Mouse (Mus musculus) adipocyte (in vitro differentiated cells): ENCODE results near the gene Nfia.
A peak's percentile ranks its signal among the peaks of the same experiment; 100 is the strongest.

Source experiments
- DNase-seq: peaks from one replicate; pipeline ENCODE4 v3.0.0-alpha.2; 2016; ENCODE audit warnings: low spot score

The Nfia gene

DNA sequence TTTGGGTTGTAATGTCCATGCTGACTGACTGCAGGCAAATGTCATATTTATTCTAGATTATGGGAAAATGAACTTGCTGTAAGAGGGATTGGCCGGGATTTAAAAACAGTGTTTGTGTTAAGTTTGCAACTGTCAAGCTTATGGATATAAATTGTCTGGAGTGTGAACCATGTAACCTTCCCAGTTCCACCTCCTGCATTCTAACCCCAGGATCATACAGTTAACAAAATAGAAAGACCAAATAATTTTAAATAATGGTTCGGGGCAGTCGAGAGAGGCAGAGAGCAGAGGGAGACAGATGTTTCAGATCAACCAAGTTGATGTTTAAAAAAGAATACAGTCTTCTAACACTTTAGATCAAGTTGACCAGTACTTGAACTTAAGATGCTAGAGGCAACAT lies 290.7 kb downstream of the Nfia start:
- DNase-seq: no peak

DNA sequence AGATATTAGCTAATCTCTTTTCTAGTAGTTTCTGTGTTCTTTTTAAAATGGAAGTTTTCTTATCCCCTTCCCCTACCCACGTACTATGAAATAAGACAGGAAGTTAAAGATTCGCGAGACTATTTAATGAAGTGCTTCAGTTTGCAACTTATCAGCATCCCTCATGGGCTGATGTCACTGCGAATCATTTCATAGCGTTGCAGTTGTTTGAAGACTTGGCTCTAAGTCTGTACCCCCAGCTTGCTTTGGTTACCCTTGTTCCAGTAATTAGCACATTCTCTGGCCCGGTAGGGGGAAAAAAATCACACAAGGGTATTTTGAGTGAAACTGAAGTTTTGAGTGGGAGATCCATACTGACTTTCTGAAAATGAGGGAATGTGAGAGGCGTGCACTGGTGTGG lies 303.6 kb downstream of the Nfia start:
- no peak for DNase-seq

- no peak for DNase-seq
Observed at GRCm38 (mm10) chr4:98076624-98077023, 304.1 kb downstream of the Nfia start.

DNA sequence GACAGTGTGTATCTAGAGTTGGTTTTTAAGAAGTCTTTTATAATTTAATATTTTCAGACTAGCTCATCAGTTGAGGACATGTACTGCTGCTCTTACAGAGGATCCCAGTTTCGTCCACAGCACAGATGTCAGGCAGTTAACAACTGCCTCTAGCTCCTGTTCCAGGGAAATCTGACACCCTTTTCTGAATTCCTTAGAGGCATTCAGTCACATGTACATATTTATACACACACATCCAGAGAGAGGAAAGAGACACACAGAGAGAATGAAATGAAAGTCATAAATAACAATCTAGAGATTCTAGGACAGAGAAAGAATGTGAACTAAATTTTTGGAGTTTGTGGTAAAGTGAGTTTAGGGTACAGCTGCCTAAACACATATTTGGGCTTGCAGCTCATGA lies 308.1 kb downstream of the Nfia start:
- DNase-seq: no peak

DNA sequence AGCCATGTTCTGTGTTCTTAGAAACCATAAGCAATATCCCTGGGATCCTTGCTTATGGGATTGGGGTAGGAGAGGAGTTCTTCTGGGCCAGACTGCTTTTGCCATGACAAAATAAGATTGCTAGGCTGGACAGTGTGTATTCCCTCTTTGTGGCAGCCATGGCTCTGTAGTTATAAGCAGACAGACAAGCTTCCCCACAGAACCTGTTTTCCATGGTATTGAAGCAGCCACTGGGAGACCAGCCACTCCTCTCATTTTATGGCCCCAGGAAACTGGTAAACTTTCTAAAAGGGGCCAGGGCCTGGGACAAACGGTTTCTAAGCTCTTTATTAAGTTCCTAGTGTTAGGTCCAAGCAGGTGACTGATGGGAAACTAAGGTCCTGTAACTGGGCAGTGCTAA lies 309.4 kb downstream of the Nfia start:
- DNase-seq: no peak

GRCm38 (mm10) chr4:98082512-98082911 lies 310.0 kb downstream of the Nfia start:
- DNase-seq: no peak

DNA sequence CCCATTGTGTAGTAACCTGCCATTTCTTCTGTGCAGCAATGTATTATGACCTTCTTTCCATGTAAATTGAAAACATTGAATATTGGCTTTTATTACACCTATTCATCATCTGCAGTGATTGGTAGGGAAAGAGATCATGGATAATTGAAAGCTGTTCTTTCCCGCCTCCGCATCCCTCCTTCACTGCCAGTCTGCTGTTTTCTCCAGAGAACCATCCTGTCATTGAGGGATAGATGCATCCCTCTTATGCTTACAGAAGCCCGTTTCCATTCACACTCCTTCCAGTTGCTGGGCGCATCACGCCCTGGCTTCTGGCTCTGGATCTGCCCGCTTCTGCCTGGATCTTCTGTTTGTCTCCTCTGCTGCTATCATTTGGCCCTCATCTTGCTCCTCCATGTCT lies 312.5 kb downstream of the Nfia start:
- DNase-seq: no peak

DNA sequence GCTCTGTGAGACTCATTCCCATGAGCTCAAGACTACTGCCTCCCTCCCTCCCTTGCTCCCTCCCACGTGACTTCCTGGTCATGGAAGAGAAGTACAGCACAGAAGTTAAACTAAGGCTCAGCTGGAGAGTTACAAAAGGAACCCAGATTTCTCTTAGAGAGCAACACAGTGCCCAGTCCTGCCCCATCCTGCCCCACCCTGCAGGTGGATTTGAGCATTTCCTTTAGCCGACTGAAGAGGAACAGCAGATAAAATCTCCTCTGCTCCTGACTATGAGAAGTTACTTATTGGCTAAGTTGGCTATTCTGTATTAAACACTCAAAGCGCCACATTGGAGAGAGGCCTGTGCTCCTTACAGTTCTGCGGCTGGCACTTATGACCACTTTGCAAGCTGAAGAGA lies 314.4 kb downstream of the Nfia start:
- DNase-seq: no peak

GRCm38 (mm10) chr4:98089985-98090384 lies 317.5 kb downstream of the Nfia start:
- DNase-seq: no peak

DNA sequence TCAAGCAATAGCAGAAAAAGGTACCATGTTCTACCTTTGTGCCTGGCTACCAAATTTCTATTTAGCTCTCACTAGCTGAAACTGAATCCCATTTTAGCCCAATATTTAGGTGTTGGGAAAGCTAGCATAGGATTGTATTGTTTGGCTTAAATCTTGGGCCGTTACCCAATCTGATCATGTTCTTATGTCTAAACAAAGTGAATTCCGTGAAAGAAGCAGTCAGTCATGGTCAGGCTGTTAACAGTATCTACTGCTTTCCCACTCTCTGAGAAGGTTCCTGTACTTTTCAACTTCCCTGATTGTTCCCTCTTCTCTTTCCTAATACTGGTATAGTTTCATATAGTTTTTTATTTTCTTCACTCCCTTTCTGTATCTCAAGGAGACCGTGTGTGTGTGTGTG lies 318.1 kb downstream of the Nfia start:
- DNase-seq: peak; percentile 56

DNA sequence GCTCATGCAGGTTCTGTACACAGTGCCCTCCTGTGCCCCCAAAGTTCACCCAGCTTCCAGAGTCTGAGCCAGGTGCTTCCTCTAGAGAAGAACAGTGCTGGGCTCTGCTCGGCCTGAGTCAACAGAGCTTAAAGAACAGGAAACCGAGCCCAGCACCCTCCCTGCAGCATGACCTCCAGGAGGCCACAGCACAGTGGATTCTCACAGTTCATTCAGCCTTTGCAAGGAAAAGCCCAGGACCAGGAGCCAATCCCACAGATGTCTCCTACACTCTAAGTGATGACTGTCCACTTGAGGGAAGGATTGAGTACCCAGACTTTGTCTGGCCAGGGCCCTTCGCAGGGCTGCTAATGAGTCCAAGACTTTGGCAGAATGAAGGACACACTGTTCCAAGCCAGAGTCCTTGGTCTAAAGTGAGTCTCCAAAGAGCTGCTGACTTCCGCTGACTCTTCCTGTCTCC lies 318.9 kb downstream of the Nfia start:
- DNase-seq: peak; percentile 52

DNA sequence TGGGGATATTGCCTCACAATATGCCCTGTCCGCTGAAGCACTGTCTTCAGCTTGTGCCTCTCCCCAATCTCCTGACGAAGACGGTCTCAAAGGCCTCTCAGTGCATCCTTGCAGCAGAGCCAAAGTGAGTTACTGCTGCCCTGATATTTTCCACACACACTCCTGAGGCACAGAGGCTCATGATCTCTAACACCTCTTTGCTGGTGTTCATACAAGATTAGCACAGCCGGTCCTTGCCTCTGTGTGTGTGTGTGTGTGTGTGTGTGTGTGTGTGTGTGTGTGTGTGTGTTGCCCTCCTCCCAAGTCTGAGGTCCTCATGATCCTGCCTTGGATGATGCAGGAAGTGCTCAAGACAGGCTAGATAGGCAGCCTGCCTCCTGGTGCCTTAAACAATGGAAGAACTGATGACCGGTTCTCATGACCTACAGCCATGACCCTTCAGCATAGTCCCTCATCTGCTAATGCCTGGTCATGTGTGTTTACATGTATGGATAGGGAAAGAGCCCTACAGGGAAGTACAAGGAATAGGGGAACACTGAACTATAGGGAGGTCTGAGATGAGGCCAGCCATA lies 319.5 kb downstream of the Nfia start:
- no peak for DNase-seq

- DNase-seq: no peak
Observed at GRCm38 (mm10) chr4:98094112-98094805, 321.7 kb downstream of the Nfia start.

DNA sequence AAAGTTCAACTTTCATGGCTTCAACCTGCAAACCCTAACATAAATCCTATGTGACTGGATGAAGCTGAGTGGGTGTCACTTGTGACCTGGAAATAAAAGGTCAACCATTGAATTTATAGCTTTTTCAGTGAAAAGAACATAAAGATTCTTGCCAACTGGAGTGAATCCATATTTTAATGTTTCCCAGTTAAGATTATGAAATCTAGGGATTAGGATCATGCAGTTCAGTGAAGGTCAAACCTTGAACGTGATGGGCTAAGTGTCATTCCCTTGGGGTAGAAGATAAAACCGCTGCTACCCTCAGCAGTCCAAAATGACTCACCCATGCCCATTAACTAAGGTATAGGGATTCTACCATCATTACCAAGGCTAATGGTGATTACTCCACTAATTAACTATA lies 322.5 kb downstream of the Nfia start:
- DNase-seq: peak; percentile 54

- DNase-seq: peak; percentile 43
Observed at GRCm38 (mm10) chr4:98097013-98097566, 324.6 kb downstream of the Nfia start.

DNA sequence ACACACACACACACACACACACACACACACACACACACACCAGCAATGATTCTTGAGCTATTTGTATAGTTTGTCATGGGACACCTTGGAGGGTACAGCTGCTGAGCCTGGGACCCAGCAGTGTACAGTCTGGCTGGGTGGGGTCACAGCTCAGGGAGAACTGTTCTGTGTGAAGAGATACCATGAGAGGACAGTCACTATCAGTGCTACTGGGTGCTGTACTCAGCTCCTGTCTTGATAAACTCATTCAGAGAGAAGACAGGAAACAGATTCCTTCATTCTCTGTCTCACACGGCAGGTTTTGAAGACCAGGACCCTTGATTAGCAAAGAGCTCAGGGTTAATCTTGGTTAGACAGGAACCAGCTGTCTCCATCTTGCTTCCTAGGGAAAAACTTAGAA lies 326.1 kb downstream of the Nfia start:
- DNase-seq: no peak

GRCm38 (mm10) chr4:98099433-98099832 lies 326.9 kb downstream of the Nfia start:
- no peak for DNase-seq

- no peak for DNase-seq
Observed at GRCm38 (mm10) chr4:98101153-98102096, 328.9 kb downstream of the Nfia start.

- no peak for DNase-seq
Observed at GRCm38 (mm10) chr4:98102625-98103336, 330.2 kb downstream of the Nfia start.

DNA sequence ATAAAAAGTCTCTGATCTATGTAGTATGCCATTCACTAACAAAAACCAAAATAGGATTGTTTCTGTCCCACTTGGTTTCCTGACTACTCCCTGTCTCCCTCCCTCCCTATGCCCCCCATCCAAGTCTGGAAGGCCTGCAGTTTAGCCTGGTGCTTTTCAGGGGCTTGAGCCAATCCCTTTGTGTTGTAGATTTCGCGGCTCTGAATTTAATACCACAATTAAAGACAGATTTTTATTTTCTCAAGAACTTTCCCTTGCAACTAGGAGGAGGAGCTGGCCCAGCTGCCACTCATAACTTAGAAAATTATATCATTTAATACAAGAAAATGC lies 330.8 kb downstream of the Nfia start:
- DNase-seq: peak; percentile 36

- peak; percentile 98 for DNase-seq
Observed at GRCm38 (mm10) chr4:98104161-98104560, 331.6 kb downstream of the Nfia start.
